30 mouse cellular contexts compared by ENCODE assay signal in the genomic region with DNA sequence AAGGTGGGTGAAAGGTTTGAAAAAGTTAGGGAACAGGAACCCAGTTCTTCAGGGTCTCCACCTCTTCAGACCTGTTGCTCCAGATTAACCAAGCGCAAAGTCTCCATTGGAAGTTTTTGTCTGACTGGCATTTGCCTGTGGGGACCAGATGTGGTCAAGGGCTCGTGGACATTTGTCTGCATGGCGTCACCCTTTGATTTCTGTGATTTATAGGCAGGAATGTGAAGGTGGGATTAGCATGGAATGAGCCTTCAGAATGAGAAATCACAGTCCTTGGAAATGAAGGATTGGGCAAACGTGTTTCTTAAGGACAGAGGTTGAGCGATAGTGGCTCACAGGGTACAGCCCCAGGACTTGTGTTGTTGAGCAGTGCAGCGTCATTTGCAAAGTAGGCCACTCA. TPM values are rescaled to one million over a fixed set of nuclear protein-coding genes. Genes with fewer than 3 reads are reported as not detected.
DNase-seq lines count a peak whose midpoint lies in the region; ATAC-seq and TF ChIP-seq lines count a peak whose summit lies in the region.
"Had no signal": no experiment of that assay in that cellular context is flagged by ENCODE, and none has a peak within 500 bp of the region (broad histone marks: within the 10 kb centered on the region; RNA-seq: fewer than 3 reads in every experiment).

No protein-coding gene starts in this region.

- TF ChIP-seq POLR2A in kidney, adult 2 months (IDR thresholded peaks at IDR 0.05; ENCODE audit: low read depth, low read length), result no peak

- no peak overlapping the region for H3K27ac ChIP-seq in limb, embryonic 11.5 days (replicated peaks; ENCODE audit: low read depth, low read length)
- no peak overlapping the region for H3K27ac ChIP-seq in limb, embryonic 10.5 days
- H3K27ac ChIP-seq in kidney, adult 2 months (ENCODE audit: insufficient read depth, low read depth, low read length), result no peak overlapping the region
- no peak overlapping the region for H3K27ac ChIP-seq in stomach, postnatal 0 days (replicated peaks)
- H3K27ac ChIP-seq: forebrain, embryonic 10.5 days; forebrain, embryonic 13.5 days; gastrocnemius, adult 2 months; heart, embryonic 15.5 days; hindbrain, embryonic 10.5 days; hindbrain, embryonic 13.5 days had no signal

- no peak overlapping the region for H3K9ac ChIP-seq in limb, embryonic 11.5 days (ENCODE audit: low read length)
- no peak overlapping the region for H3K9ac ChIP-seq in stomach, postnatal 0 days (ENCODE audit: low read length)
- H3K9ac ChIP-seq: forebrain, embryonic 13.5 days; heart, embryonic 15.5 days; hindbrain, embryonic 13.5 days had no signal

- H3K4me3 ChIP-seq in limb, embryonic 11.5 days (ENCODE audit: low read depth, low read length), result no peak overlapping the region
- H3K4me3 ChIP-seq in limb, embryonic 10.5 days, result no peak overlapping the region
- no peak overlapping the region for H3K4me3 ChIP-seq in kidney, adult 2 months (ENCODE audit: insufficient read depth, low read depth, low read length)
- H3K4me3 ChIP-seq in stomach, postnatal 0 days (ENCODE audit: low read depth, low read length), result no peak overlapping the region
- H3K4me3 ChIP-seq: forebrain, embryonic 10.5 days; forebrain, embryonic 13.5 days; gastrocnemius, adult 2 months; heart, embryonic 15.5 days; hindbrain, embryonic 10.5 days; hindbrain, embryonic 13.5 days had no signal

- TF ChIP-seq CTCF in kidney, adult 2 months (conservative IDR thresholded peaks at IDR 0.05; ENCODE audit: insufficient read depth, insufficient read length, low read depth, low read length), result no peak
- TF ChIP-seq CTCF in stomach, postnatal 0 days (IDR thresholded peaks at IDR 0.05; ENCODE audit: low read depth), result no peak

- no peak overlapping the region for H3K4me2 ChIP-seq in limb, embryonic 11.5 days (ENCODE audit: low read depth, severe bottlenecking)
- H3K4me2 ChIP-seq in stomach, postnatal 0 days (replicated peaks; ENCODE audit: low read depth), result no peak overlapping the region
- H3K4me2 ChIP-seq: forebrain, embryonic 13.5 days; heart, embryonic 11.5 days; heart, embryonic 15.5 days; hindbrain, embryonic 13.5 days had no signal

- TF ChIP-seq EP300 in stomach, postnatal 0 days (optimal IDR thresholded peaks at IDR 0.05), result no peak

- H3K36me3 ChIP-seq in limb, embryonic 11.5 days (ENCODE audit: control insufficient read depth, insufficient read depth, low read length), result no peaks in the 10 kb centered on the region
- peaks cover 17% of the 10 kb centered on the region for H3K36me3 ChIP-seq in limb, embryonic 10.5 days
- H3K36me3 ChIP-seq in kidney, adult 2 months (ENCODE audit: control insufficient read depth, insufficient read depth, low read length), result no peaks in the 10 kb centered on the region
- no peaks in the 10 kb centered on the region for H3K36me3 ChIP-seq in stomach, postnatal 0 days (ENCODE audit: control insufficient read depth, insufficient read depth, low read length)
- H3K36me3 ChIP-seq: hindbrain, embryonic 13.5 days had no signal

- no peak for ATAC-seq in limb, embryonic 11.5 days (ENCODE audit: insufficient number of reproducible peaks, low FRiP score, low TSS enrichment, low read depth)
- ATAC-seq in stomach, postnatal 0 days (ENCODE audit: low FRiP score, low TSS enrichment), result no peak
- ATAC-seq: activated CD4-positive, CD25-positive, alpha-beta regulatory T cell, adult 4 months; CD4-positive, CD25-positive, alpha-beta regulatory T cell, adult 4 months; forebrain, embryonic 13.5 days; forebrain, embryonic 16.5 days; hindbrain, embryonic 16.5 days; inflammation-experienced regulatory T-cells, adult 6 months; intestine, embryonic 16.5 days had no signal

- 33% methylated on average over 6 of the region's 6 CpGs for WGBS in limb, embryonic 11.5 days
- 36% methylated on average over 6 of the region's 6 CpGs for WGBS in limb, embryonic 10.5 days
- 67% methylated on average over 6 of the region's 6 CpGs for WGBS in kidney, adult 2 months
- 59% methylated on average over 6 of the region's 6 CpGs for WGBS in stomach, postnatal 0 days

- peak; percentile 82 for DNase-seq in adrenal gland, adult 8-10 months
- DNase-seq in adrenal gland, postnatal 25 days, result no peak
- DNase-seq in limb, embryonic 11.5 days (ENCODE audit: low spot score), result peak; percentile 30
- no peak for DNase-seq in limb, embryonic 10.5 days (ENCODE audit: low spot score)
- DNase-seq in adrenal gland, postnatal 36 days, result peak; percentile 58 to 63
- DNase-seq in mesoderm, embryonic 11.5 days (ENCODE audit: low read depth, low spot score), result peak; percentile 61
- no peak for DNase-seq in kidney, adult 2 months
- no peak for DNase-seq in stomach, postnatal 0 days (ENCODE audit: low spot score)
- DNase-seq: cerebellum, adult 11-12 months; cerebellum, adult 8-10 months; cerebellum, postnatal 10 days; cerebellum, postnatal 36 days; gastrocnemius, adult 2 months; gastrocnemius, postnatal 14 days; heart, postnatal 10 days; heart, postnatal 36 days; kidney, adult 18-20 months had no signal

- H3K27me3 ChIP-seq in limb, embryonic 11.5 days (ENCODE audit: control insufficient read depth, insufficient read depth, low read length), result no peaks in the 10 kb centered on the region
- H3K27me3 ChIP-seq in limb, embryonic 10.5 days (ENCODE audit: low read depth, poor library complexity, severe bottlenecking), result no peaks in the 10 kb centered on the region
- no peaks in the 10 kb centered on the region for H3K27me3 ChIP-seq in kidney, adult 2 months (replicated peaks; ENCODE audit: control insufficient read depth, insufficient read depth, low read length)
- H3K27me3 ChIP-seq in stomach, postnatal 0 days (ENCODE audit: control insufficient read depth, insufficient read depth, low read length), result no peaks in the 10 kb centered on the region
- H3K27me3 ChIP-seq: forebrain, embryonic 13.5 days; heart, embryonic 15.5 days; hindbrain, embryonic 13.5 days had no signal

- H3K4me1 ChIP-seq in limb, embryonic 11.5 days (ENCODE audit: control insufficient read depth, insufficient read depth, low read length), result no peaks in the 10 kb centered on the region
- peaks cover 18% of the 10 kb centered on the region for H3K4me1 ChIP-seq in limb, embryonic 10.5 days
- 0 out of 2 replicates have a peak, but pooled peaks cover 3% of the 10 kb centered on the region for H3K4me1 ChIP-seq in kidney, adult 2 months (ENCODE audit: control insufficient read depth, insufficient read depth, low read length)
- no peaks in the 10 kb centered on the region for H3K4me1 ChIP-seq in stomach, postnatal 0 days (replicated peaks; ENCODE audit: control insufficient read depth, insufficient read depth)
- H3K4me1 ChIP-seq: forebrain, embryonic 10.5 days; forebrain, embryonic 13.5 days; hindbrain, embryonic 10.5 days; hindbrain, embryonic 13.5 days had no signal

- H3K9me3 ChIP-seq in limb, embryonic 11.5 days (ENCODE audit: control insufficient read depth, low read length), result no peaks in the 10 kb centered on the region
- H3K9me3 ChIP-seq in limb, embryonic 10.5 days (replicated peaks), result no peaks in the 10 kb centered on the region
- H3K9me3 ChIP-seq in stomach, postnatal 0 days (ENCODE audit: control insufficient read depth, low read length), result no peaks in the 10 kb centered on the region
- H3K9me3 ChIP-seq: forebrain, embryonic 10.5 days; forebrain, embryonic 13.5 days; hindbrain, embryonic 10.5 days; hindbrain, embryonic 13.5 days had no signal

RNA-seq across cellular contexts. Expression of gene Dock1, which starts 17.9 kb away (rescaled TPM):
- 100 to 1,000 TPM; 156 to 259 (median 216) TPM for total RNA-seq in adrenal gland, adult 8-10 months (2022)
- 182 and 201 TPM in 2 replicates for total RNA-seq in adrenal gland, postnatal 25 days (2021)
- polyA plus RNA-seq in limb, embryonic 11.5 days (2014; fragmentation: Nextera tagmentation; extraction: Ambion mirVana), result 42.7 and 49.5 TPM in 2 replicates
- 36.3 and 44.5 TPM in 2 replicates for polyA plus RNA-seq in limb, embryonic 10.5 days (2016; fragmentation: Nextera tagmentation; extraction: Ambion mirVana)
- 100 to 1,000 TPM; 148 to 181 TPM for total RNA-seq in adrenal gland, postnatal 36 days (2021)
- polyA plus RNA-seq in kidney, adult 2 months (2012; rRNA removed), result 17.7 and 19.6 TPM in 2 replicates
- polyA plus RNA-seq in stomach, postnatal 0 days (2015; fragmentation: Nextera tagmentation; extraction: Ambion mirVana), result 8.5 TPM in 2 replicates
- total RNA-seq: MEL had no signal

Comparison
In these comparisons a context has a peak if more than half of its experiments do, and no peak if none do; other contexts are left out.
1. DNase-seq: peak in adrenal gland, adult 8-10 months (single experiment), limb, embryonic 11.5 days (single experiment), adrenal gland, postnatal 36 days (2 of 2) and mesoderm, embryonic 11.5 days (single experiment); none in adrenal gland, postnatal 25 days (single experiment), limb, embryonic 10.5 days (single experiment), kidney, adult 2 months (single experiment) and stomach, postnatal 0 days (single experiment).